Mouse (Mus musculus) heart, postnatal 14 days (tissue): ENCODE measurements around the gene Papolb. TPM values are rescaled to one million over a fixed set of nuclear protein-coding genes. Genes with fewer than 3 reads are reported as not detected.

Experiments
- DNase-seq, 2 experiments: peaks; one replicate each; pipeline ENCODE4 v3.0.0; 2021 to 2022
- intact Hi-C: fragments of 180-260 bp; cut with DNase I; formaldehyde crosslinking; loops from one replicate; pipeline ENCODE4 v1.15.1; 2025
- total RNA-seq, 2 experiments: library from RNA; stranded (reverse); gene quantifications; 2 replicates each; pipeline ENCODE4 v1.2.3; 2021

Gene Papolb
- total RNA-seq, 2 experiments from 2014 or later = 0.17 to 0.22 TPM

- intact Hi-C loops = loop anchor here (2.0 to 5.0 kb wide), 3 partner anchors 75 to 239 kb away; no protein-coding TSS in a partner anchor
- no peak for DNase-seq
These were observed 51.8 kb downstream of the Papolb start for GRCm38 (mm10) chr5:142477866-142478615.

DNA sequence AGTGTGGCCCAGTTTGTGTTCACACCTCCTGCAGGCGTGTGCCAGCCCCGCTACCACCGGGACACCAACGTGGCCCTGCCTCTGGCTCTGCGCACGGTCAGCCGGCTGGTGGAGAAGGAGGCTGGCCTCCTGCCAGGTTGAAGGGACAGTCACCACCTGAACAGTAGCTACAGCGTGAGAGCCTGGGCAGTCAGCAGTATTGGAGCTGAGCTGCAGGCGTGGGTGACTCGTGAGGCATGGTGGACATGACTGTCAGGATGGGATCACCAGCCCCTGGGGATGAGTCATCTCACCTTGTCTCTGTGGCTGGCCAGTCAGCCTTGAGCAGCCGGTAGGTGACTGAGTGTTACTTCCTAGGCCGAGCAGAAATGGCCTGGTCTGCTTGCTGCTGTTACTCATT, 52.5 kb downstream of the Papolb start:
- intact Hi-C loops = loop anchor here (5.0 kb wide), 1 partner anchor 240 kb away; no protein-coding TSS in a partner anchor

More for the DNA sequence above, 52.5 kb downstream of the Papolb start:
- peak; percentile 31 to 32 for DNase-seq

Other genes with a start within 250 kb of the Papolb start
- 10 to 100 TPM; 16.7 to 17.5 TPM for gene Foxk1, start 128.6 kb downstream of the Papolb start, total RNA-seq
- 1 to 10 TPM; 5.9 to 8.7 TPM for gene Ap5z1, start 66.1 kb downstream of the Papolb start, total RNA-seq
- 1 to 10 TPM; 2.8 to 3.7 TPM for gene Radil, start 21.0 kb upstream of the Papolb start, total RNA-seq
- under 1 TPM in 1 of 2 experiments, not detected in 1; 0.41 TPM for gene Mmd2, start 78.7 kb upstream of the Papolb start, total RNA-seq
- gene Wipi2, start 97.6 kb upstream of the Papolb start, total RNA-seq = 10 to 100 TPM; 36.1 TPM
- under 1 TPM; 0.63 to 0.69 TPM for gene Slc29a4, start 162.4 kb upstream of the Papolb start, total RNA-seq